Mouse (Mus musculus): ENCODE results near the gene Sephs2. TPM values are rescaled to one million over a fixed set of nuclear protein-coding genes. Genes with fewer than 3 reads are reported as not detected.

Sephs2 gene
- 42.7 and 50.6 TPM in 2 replicates for polyA plus RNA-seq (2012; rRNA removed)

GRCm38 (mm10) chr7:127273925-127274789, at the start of gene Sephs2:
Gene Sephs2, minus strand, starts transcription at chr7:127274055.

GRCm38 (mm10) chr7:127296098-127296497, 22.2 kb upstream of the Sephs2 start, which contains the start of gene Itgal:
Gene Itgal, plus strand, starts transcription at chr7:127296260.

GRCm38 (mm10) chr7:127260309-127261111, 13.3 kb downstream of the Sephs2 start, which contains the start of gene Dctpp1:
Gene Dctpp1, minus strand, starts transcription at chr7:127260709.

GRCm38 (mm10) chr7:127243870-127244657, 29.8 kb downstream of the Sephs2 start, which contains the start of gene Zfp771:
Gene Zfp771, plus strand, starts transcription at chr7:127244274.

GRCm38 (mm10) chr7:127232622-127233367, 41.1 kb downstream of the Sephs2 start, which contains the start of the genes Zfp553 and Sept1:
Gene Zfp553, plus strand, starts transcription at chr7:127233061.
Gene Sept1, minus strand, starts transcription at chr7:127233130.

Other genes with a start within 250 kb of the Sephs2 start
- 84.8 and 98.3 TPM in 2 replicates for gene Maz, start 247.0 kb downstream of the Sephs2 start, polyA plus RNA-seq (2012; rRNA removed)
- 58.9 and 63.9 TPM in 2 replicates for gene Kif22, start 231.6 kb downstream of the Sephs2 start, polyA plus RNA-seq (2012; rRNA removed)
- gene Zg16, start 186.7 kb downstream of the Sephs2 start, polyA plus RNA-seq (2012; rRNA removed): 0.08 TPM in 1 of 2 replicates, not detected in the other
- 4.3 and 5.9 TPM in 2 replicates for gene AI467606, start 182.7 kb downstream of the Sephs2 start, polyA plus RNA-seq (2012; rRNA removed)
- 32.4 and 37.2 TPM in 2 replicates for gene Qprt, start 151.8 kb downstream of the Sephs2 start, polyA plus RNA-seq (2012; rRNA removed)
- 9.5 and 11.2 TPM in 2 replicates for gene Spn, start 136.2 kb downstream of the Sephs2 start, polyA plus RNA-seq (2012; rRNA removed)
- gene Cd2bp2, start 78.0 kb downstream of the Sephs2 start, polyA plus RNA-seq (2012; rRNA removed): 31.0 and 35.9 TPM in 2 replicates
- gene Tbc1d10b, start 65.6 kb downstream of the Sephs2 start, polyA plus RNA-seq (2012; rRNA removed): 13.4 and 15.2 TPM in 2 replicates
- 16.2 and 46.6 TPM in 2 replicates for gene Mylpf, start 65.2 kb downstream of the Sephs2 start, polyA plus RNA-seq (2012; rRNA removed)
- gene Zfp553, start 41.0 kb downstream of the Sephs2 start, polyA plus RNA-seq (2012; rRNA removed): 3.4 and 3.5 TPM in 2 replicates
- gene Sept1, start 40.9 kb downstream of the Sephs2 start, polyA plus RNA-seq (2012; rRNA removed): 15.1 and 15.2 TPM in 2 replicates
- 19.1 and 19.2 TPM in 2 replicates for gene Zfp771, start 29.8 kb downstream of the Sephs2 start, polyA plus RNA-seq (2012; rRNA removed)
- gene Dctpp1, start 13.3 kb downstream of the Sephs2 start, polyA plus RNA-seq (2012; rRNA removed): 56.0 and 63.0 TPM in 2 replicates
- 5.5 and 7.7 TPM in 2 replicates for gene Itgal, start 22.2 kb upstream of the Sephs2 start, polyA plus RNA-seq (2012; rRNA removed)
- gene Zfp768, start 71.5 kb upstream of the Sephs2 start, polyA plus RNA-seq (2012; rRNA removed): 3.8 and 4.1 TPM in 2 replicates
- gene Zfp747, start 102.0 kb upstream of the Sephs2 start, polyA plus RNA-seq (2012; rRNA removed): 1.4 and 1.5 TPM in 2 replicates
- gene 9130019O22Rik, start 113.1 kb upstream of the Sephs2 start, polyA plus RNA-seq (2012; rRNA removed): 0.59 and 0.69 TPM in 2 replicates
- gene E430018J23Rik, start 119.6 kb upstream of the Sephs2 start, polyA plus RNA-seq (2012; rRNA removed): 1.1 and 1.3 TPM in 2 replicates
- 1.1 and 1.2 TPM in 2 replicates for gene Zfp764, start 132.8 kb upstream of the Sephs2 start, polyA plus RNA-seq (2012; rRNA removed)
- 5.8 and 6.8 TPM in 2 replicates for gene Zfp688, start 148.0 kb upstream of the Sephs2 start, polyA plus RNA-seq (2012; rRNA removed)
- gene Zfp689, start 175.1 kb upstream of the Sephs2 start, polyA plus RNA-seq (2012; rRNA removed): 1.4 and 1.7 TPM in 2 replicates
- 20.4 and 21.6 TPM in 2 replicates for gene Prr14, start 185.6 kb upstream of the Sephs2 start, polyA plus RNA-seq (2012; rRNA removed)
- gene Fbrs, start 205.1 kb upstream of the Sephs2 start, polyA plus RNA-seq (2012; rRNA removed): 4.4 and 9.0 TPM in 2 replicates
- 2.9 and 3.8 TPM in 2 replicates for gene Srcap, start 237.9 kb upstream of the Sephs2 start, polyA plus RNA-seq (2012; rRNA removed)
- gene Gm42715, start 245.5 kb upstream of the Sephs2 start, polyA plus RNA-seq (2012; rRNA removed): 5.3 and 6.2 TPM in 2 replicates